Mouse (Mus musculus) ES-E14 (cell line): ENCODE results near the gene Rabggtb.

ENCODE experiments used
- CHD2 ChIP-seq: IDR thresholded peaks from 2 replicates; pipeline ENCODE4 v1.6.1; 2014; ENCODE audit warnings: mild to moderate bottlenecking, low read depth, low read length, inconsistent platforms
- HCFC1 ChIP-seq: IDR thresholded peaks from 2 replicates; pipeline ENCODE4 v1.6.1; 2012; ENCODE audit warnings: low read length, inconsistent platforms, borderline replicate concordance; ENCODE audit not compliant: insufficient read depth
- MAFK ChIP-seq: IDR thresholded peaks from 2 replicates; pipeline ENCODE4 v1.6.1; 2014; ENCODE audit warnings: mild to moderate bottlenecking, low read depth, low read length, inconsistent platforms; ENCODE audit not compliant: insufficient read depth
- ZC3H11A ChIP-seq: IDR thresholded peaks from 2 replicates; pipeline ENCODE4 v1.6.1; 2012; ENCODE audit warnings: low read depth, mild to moderate bottlenecking, inconsistent platforms, low read length, borderline replicate concordance

- TF ChIP-seq HCFC1: no peak
- TF ChIP-seq CHD2: no peak
- TF ChIP-seq MAFK: no peak
- TF ChIP-seq ZC3H11A: no peak
Measured at GRCm38 (mm10) chr3:153937116-153937810, 24.5 kb upstream of the Rabggtb start.
